Mouse (Mus musculus) forebrain, embryonic 14.5 days (tissue): ENCODE measurements around the gene Gm13283. TPM values are rescaled to one million over a fixed set of nuclear protein-coding genes. Genes with fewer than 3 reads are reported as not detected.
"Not testable (repeated sequence)": the region's sequence is repeated elsewhere in the genome, so short reads cannot be mapped to it uniquely, and the experiment has no call there.

Experiments
- ATAC-seq: fragments of 200-750 bp; cut with Nextera tagmentation; 2 replicates; pipeline ENCODE4 v1.8.0; 2017; ENCODE audit warnings: mild to moderate bottlenecking, moderate library complexity
- DNase-seq: peaks from one replicate; pipeline ENCODE4 v3.0.0-alpha.2; 2015; ENCODE audit warnings: low spot score
- H3K27ac ChIP-seq: fragments of 300-500 bp; sonication (generic); 2 replicates; pipeline ENCODE4 v1.5.1; 2014; ENCODE audit warnings: low read depth, mild to moderate bottlenecking, control low read depth, low read length, moderate library complexity
- H3K27me3 ChIP-seq: fragments of 300-500 bp; sonication (generic); replicated peaks from 2 replicates; pipeline ENCODE4 v1.6.1; 2014; ENCODE audit warnings: low read length, control low read depth, mixed read lengths; ENCODE audit not compliant: control insufficient read depth, insufficient read depth
- H3K36me3 ChIP-seq: fragments of 300-500 bp; sonication (generic); 2 replicates; pipeline ENCODE4 v1.6.1; 2014; ENCODE audit warnings: low read length, control low read depth; ENCODE audit not compliant: control insufficient read depth, insufficient read depth
- H3K4me1 ChIP-seq: fragments of 300-500 bp; sonication (generic); 2 replicates; pipeline ENCODE4 v1.6.1; 2014; ENCODE audit warnings: antibody characterized with exemption, low read length, control low read depth; ENCODE audit not compliant: control insufficient read depth, insufficient read depth
- H3K4me2 ChIP-seq: fragments of 300-500 bp; sonication (generic); 2 replicates; pipeline ENCODE4 v1.6.1; 2014; ENCODE audit warnings: mild to moderate bottlenecking, control low read depth, low read length
- H3K4me3 ChIP-seq: fragments of 300-500 bp; sonication (generic); 2 replicates; pipeline ENCODE4 v1.5.1; 2014; ENCODE audit warnings: low read depth, low read length, control low read depth
- H3K9ac ChIP-seq: fragments of 300-500 bp; sonication (generic); 2 replicates; pipeline ENCODE4 v1.6.1; 2014; ENCODE audit warnings: mild to moderate bottlenecking, low read length, control low read depth, moderate library complexity
- H3K9me3 ChIP-seq: fragments of 300-500 bp; sonication (generic); replicated peaks from 2 replicates; pipeline ENCODE4 v1.6.1; 2016; ENCODE audit warnings: low read length, control low read depth, mixed read lengths; ENCODE audit not compliant: control insufficient read depth
- WGBS: fragments of 180-500 bp; shearing (Covaris S2); extraction: QIAGEN DNeasy Blood & Tissue Kit; methylation state at CpG from one replicate; pipeline ENCODE4 v1.1.7; 2014; 5-methylcytosine and 5-hydroxymethylcytosine counted together
- polyA plus RNA-seq: library from polyadenylated mRNA; unstranded; fragments of >200 nt; fragmentation: Nextera tagmentation; extraction: Ambion mirVana; gene quantifications from 2 replicates; pipeline ENCODE4 v1.2.1, GENCODE M21; 2014

Gene Gm13283
- polyA plus RNA-seq, 1 experiment from 2014 or later = not detected

- not testable (repeated sequence) for DNase-seq, H3K4me1 ChIP-seq, H3K9me3 ChIP-seq, H3K4me2 ChIP-seq, H3K9ac ChIP-seq, ATAC-seq, H3K36me3 ChIP-seq, H3K27me3 ChIP-seq, H3K27ac ChIP-seq, H3K4me3 ChIP-seq
- WGBS = no CpG with 5 or more reads among the region's 29 CpGs
Observed at GRCm38 (mm10) chr4:88802954-88803353, 43.0 kb downstream of the Gm13283 start, which contains the start of gene Gm13287. Gene Gm13287, plus strand, starts transcription at chr4:88803254.

GRCm38 (mm10) chr4:88805231-88805630, 45.3 kb downstream of the Gm13283 start, which contains the start of gene Gm13288:
Gene Gm13288, plus strand, starts transcription at chr4:88805531.
- no CpG with 5 or more reads among the region's 8 CpGs for WGBS
- not testable (repeated sequence) for H3K9me3 ChIP-seq, H3K4me1 ChIP-seq, H3K27me3 ChIP-seq, H3K4me3 ChIP-seq, ATAC-seq, H3K27ac ChIP-seq, H3K9ac ChIP-seq, H3K36me3 ChIP-seq, DNase-seq
- H3K4me2 ChIP-seq = peak within 1 kb of the TSS; percentile 34; the same call in 1 of the 2 replicates

DNA sequence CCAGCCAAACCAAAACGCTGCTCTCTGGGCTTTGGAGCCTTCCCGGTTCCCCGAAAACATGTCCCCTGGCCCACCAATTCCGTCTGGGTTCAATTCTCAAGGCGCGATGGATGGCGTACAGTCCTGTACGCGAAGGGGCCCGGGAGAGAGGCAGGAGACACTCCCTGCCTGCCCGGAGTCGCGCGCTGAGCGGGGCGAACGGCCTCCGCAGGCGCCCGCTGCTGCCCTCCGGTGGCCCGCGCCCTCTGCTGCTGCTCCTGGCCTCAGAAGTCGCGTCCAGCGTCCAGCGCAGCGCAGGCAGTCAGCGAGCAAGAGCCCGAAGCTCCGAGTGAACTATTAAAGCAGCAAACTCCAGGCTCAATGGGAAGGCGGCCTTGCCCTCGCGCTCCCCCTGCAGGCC, 45.8 kb downstream of the Gm13283 start:
- H3K4me1 ChIP-seq, H3K36me3 ChIP-seq, H3K27me3 ChIP-seq, H3K27ac ChIP-seq, ATAC-seq, H3K9me3 ChIP-seq, H3K4me3 ChIP-seq, DNase-seq, H3K9ac ChIP-seq: not testable (repeated sequence)
- H3K4me2 ChIP-seq = peak overlapping the region; percentile 34; the same call in 1 of the 2 replicates
- WGBS = no CpG with 5 or more reads among the region's 34 CpGs

Other genes starting within 250 kb of the Gm13283 start
- not detected in 2 replicates for gene Ifnb1, start 237.3 kb upstream of the Gm13283 start, polyA plus RNA-seq
- not detected in 2 replicates for gene Ifna15, start 201.9 kb upstream of the Gm13283 start, polyA plus RNA-seq
- not detected in 2 replicates for gene Ifna14, start 188.3 kb upstream of the Gm13283 start, polyA plus RNA-seq
- not detected in 2 replicates for gene Ifna9, start 167.7 kb upstream of the Gm13283 start, polyA plus RNA-seq
- not detected in 2 replicates for gene Ifna12, start 156.7 kb upstream of the Gm13283 start, polyA plus RNA-seq
- gene C87499, start 125.7 kb upstream of the Gm13283 start, polyA plus RNA-seq = not detected in 2 replicates
- not detected in 2 replicates for gene Ifna13, start 115.7 kb upstream of the Gm13283 start, polyA plus RNA-seq
- gene Ifna16, start 83.2 kb upstream of the Gm13283 start, polyA plus RNA-seq = not detected in 2 replicates
- gene Ifna2, start 76.2 kb upstream of the Gm13283 start, polyA plus RNA-seq = not detected in 2 replicates
- gene Ifnab, start 68.8 kb upstream of the Gm13283 start, polyA plus RNA-seq = not detected in 2 replicates
- gene Gm26566, start 38.3 kb upstream of the Gm13283 start, polyA plus RNA-seq = 2.0 and 2.3 TPM in 2 replicates
- gene Klhl9, start 37.7 kb upstream of the Gm13283 start, polyA plus RNA-seq = 145 and 154 TPM in 2 replicates
- gene Gm13271, start 5.3 kb upstream of the Gm13283 start, polyA plus RNA-seq = not detected in 2 replicates
- gene Gm13290, start 13.7 kb downstream of the Gm13283 start, polyA plus RNA-seq = not detected in 2 replicates
- gene Gm13289, start 16.8 kb downstream of the Gm13283 start, polyA plus RNA-seq = not detected in 2 replicates
- gene Gm13272, start 19.7 kb downstream of the Gm13283 start, polyA plus RNA-seq = not detected in 2 replicates
- gene Ifnz, start 22.0 kb downstream of the Gm13283 start, polyA plus RNA-seq = not detected in 2 replicates
- not detected in 2 replicates for gene Gm13276, start 25.6 kb downstream of the Gm13283 start, polyA plus RNA-seq
- not detected in 2 replicates for gene Gm13277, start 28.5 kb downstream of the Gm13283 start, polyA plus RNA-seq
- not detected in 2 replicates for gene Gm13278, start 31.4 kb downstream of the Gm13283 start, polyA plus RNA-seq
- not detected in 2 replicates for gene Gm13275, start 34.4 kb downstream of the Gm13283 start, polyA plus RNA-seq
- gene Gm13279, start 37.3 kb downstream of the Gm13283 start, polyA plus RNA-seq = not detected in 2 replicates
- gene Gm13285, start 39.5 kb downstream of the Gm13283 start, polyA plus RNA-seq = 0.13 and 0.17 TPM in 2 replicates
- not detected in 2 replicates for gene Gm13287, start 43.1 kb downstream of the Gm13283 start, polyA plus RNA-seq
- not detected in 2 replicates for gene Gm13288, start 45.4 kb downstream of the Gm13283 start, polyA plus RNA-seq
- not detected in 2 replicates for gene Ifna7, start 56.1 kb downstream of the Gm13283 start, polyA plus RNA-seq
- gene Ifna11, start 59.8 kb downstream of the Gm13283 start, polyA plus RNA-seq = not detected in 2 replicates
- not detected in 2 replicates for gene Ifna6, start 67.3 kb downstream of the Gm13283 start, polyA plus RNA-seq
- gene Ifna5, start 75.4 kb downstream of the Gm13283 start, polyA plus RNA-seq = not detected in 2 replicates
- not detected in 2 replicates for gene Ifna4, start 81.7 kb downstream of the Gm13283 start, polyA plus RNA-seq
- gene Ifna1, start 90.0 kb downstream of the Gm13283 start, polyA plus RNA-seq = not detected in 2 replicates
- gene Ifne, start 120.1 kb downstream of the Gm13283 start, polyA plus RNA-seq = not detected in 2 replicates